Mouse (Mus musculus) spleen, adult 12 weeks (tissue): ENCODE results near the gene Atp5g3.
"Not testable (repeated sequence)": the region's sequence is repeated elsewhere in the genome, so short reads cannot be mapped to it uniquely, and the experiment has no call there.

ENCODE experiments used
- DNase-seq: peaks from one replicate; pipeline ENCODE4 v3.0.0; 2022; ENCODE audit warnings: low spot score

Gene Atp5g3

DNA sequence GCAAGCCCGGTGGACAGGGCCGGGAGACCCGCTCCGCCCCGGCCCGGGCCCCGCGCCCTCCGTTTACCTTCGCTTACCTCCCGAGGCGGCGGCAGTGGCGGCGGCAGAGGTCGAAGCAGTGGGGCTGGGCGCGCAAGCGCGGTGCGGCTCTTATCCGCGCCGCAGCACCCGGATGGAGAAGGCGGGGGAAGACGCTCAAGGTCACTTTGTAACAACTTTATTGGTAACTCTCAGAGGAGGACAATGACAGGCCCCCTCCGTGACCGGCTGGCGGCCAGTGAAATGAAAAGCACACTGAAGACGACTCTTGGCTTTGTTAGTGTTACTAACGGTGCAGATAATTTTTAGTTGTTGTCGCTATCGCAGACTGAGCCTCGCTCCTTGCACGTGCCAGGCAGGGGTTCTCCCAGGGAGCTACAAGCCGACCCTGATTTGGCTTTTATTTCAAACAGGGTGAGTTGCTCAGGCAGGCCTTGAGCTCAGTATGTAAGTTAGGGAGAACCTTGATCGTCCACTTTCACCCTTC, at the start of gene Atp5g3:
Atp5g3 (minus strand) TSS at position 152 of the 526 bp plus-strand sequence.
- DNase-seq, result peak; percentile 85

- no peak for DNase-seq
Measured at GRCm38 (mm10) chr2:73958342-73958741, 47.2 kb upstream of the Atp5g3 start.

DNA sequence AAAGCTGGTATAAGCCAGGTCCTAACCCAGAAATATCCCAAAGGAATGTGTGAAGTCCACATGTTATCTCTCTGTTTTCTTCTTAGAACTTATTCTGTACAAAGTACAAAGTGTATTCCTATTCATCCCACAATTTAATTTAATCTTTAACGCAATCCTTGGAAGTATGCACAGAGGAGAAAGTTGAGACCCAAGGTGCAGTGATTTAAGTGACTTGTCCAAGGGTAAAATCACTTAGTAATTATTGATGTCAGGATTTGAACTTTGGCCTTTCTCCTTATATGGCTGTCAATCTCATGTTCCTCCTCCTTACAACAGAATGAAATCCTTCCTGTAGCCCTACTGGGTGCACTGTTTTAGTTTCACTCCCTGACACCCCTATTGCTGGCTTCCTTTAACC, 42.5 kb upstream of the Atp5g3 start:
- DNase-seq, result no peak

- DNase-seq, result no peak
Measured at GRCm38 (mm10) chr2:73952597-73953219, 41.6 kb upstream of the Atp5g3 start.

DNA sequence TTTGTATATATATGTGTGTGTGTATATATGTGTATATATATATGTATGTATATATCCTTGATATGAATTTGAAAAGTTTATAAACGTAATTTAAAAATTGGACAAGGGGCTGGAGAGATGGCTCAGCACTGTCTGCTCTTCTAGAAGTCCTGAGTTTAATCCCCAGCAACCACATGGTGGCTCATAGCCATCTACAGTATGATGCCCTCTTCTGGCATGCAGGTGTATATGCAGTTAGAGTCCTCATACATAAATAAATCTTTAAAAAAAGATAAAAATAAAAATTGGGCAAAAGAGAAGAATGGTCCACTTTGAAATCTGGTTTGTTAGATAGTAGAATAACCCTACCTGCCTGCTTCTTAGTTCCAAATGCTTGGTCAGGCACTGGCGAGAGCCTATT, 36.2 kb upstream of the Atp5g3 start:
- DNase-seq, result no peak

DNA sequence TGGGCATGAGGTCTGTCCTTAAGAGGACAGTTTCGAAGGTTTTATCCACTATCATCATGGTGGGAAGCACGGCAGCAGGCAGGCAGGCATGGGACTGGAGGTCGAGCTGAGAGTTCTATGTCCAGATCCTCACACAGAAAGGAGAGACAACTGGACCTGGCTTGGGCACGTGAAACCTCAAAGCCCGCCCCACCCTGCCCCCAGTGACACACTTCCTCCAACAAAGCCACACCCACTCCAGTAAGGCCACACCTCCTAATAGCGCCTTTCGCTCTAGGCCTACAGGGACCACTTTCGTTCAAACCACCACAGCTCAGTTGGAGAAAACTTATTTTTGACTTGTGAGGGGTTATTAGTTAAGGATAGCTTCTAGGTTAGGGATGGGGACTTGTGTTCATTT, 32.6 kb upstream of the Atp5g3 start:
- no peak for DNase-seq

DNA sequence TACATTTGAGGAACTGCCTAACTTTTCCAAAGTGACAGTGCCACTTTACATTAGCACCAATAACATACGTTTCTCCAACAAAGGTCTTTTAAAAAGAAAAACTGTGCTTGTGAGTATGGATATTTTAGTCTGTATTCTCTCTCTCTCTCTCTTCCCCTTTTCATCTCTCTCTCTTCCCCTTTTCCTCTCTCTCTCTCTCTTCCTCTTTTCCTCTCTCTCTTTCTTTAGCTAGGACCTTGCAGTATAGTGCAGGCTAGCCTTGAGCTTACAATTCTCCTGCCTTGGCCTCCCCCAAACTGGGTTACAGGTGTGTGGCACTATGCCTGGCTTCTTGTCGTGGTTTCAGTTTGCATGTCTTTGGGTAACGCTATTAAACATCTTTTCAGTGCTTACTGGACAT, 31.7 kb upstream of the Atp5g3 start:
- no peak for DNase-seq

DNA sequence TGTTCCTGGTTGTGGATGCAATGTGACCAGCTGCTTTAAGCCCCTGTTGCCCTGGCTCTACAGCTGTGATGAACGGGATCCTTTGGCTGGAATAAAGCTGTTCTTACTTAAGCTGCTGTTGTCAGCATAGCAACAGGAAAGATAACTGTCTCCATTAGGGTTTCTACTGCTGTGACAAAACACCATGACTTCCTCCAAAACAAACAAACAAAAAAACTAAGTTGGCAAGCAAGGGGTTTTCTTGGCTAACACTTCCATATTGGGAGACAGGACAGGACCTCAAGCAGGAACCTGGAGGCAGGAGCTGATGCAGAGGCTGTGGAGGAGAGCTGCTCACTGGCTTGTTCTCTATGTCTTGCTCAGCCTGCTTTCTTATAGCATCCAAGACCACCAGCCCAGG, 30.2 kb upstream of the Atp5g3 start:
- no peak for DNase-seq

DNA sequence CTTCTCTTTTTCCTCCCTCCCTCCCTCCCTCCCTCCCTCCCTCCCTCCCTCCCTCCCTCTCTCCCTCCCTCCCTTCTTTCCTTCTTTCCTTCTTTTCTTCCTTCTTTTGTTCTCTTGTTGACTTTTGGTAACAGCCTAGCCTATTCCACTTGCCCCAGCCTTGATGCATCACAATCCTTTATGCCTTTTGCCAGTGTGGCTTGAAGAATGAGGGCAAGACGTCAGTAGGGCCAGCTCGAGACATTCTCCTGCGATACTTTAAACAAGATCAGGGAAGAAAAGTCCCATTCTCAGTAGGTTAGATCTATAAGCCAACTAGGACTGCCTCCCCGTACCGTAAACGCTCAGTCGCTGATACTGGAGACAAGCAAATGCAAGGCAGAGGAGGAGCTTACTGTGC, 29.3 kb upstream of the Atp5g3 start:
- DNase-seq, result no peak

DNA sequence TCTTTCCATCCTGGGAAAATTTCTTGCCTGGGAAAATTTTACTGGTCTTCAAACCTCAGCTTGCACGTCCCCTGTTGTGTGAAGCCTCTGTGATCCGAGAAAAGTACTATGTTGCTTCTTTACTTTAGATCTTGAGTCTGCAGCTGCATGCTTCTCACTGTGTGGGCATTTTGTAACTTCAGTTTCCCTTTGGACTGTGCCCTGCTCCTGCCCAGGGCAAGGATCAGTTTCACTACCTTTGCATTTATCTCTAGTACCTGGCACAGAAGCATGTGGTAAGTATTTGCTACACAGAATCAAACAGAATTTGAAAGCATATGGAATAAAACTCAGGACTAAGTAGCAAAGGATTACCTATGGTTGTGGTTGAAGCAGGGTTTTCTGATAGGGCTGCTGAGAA, 27.8 kb upstream of the Atp5g3 start:
- no peak for DNase-seq

GRCm38 (mm10) chr2:73932676-73933313, 21.7 kb upstream of the Atp5g3 start:
- no peak for DNase-seq

- DNase-seq, result no peak
Measured at GRCm38 (mm10) chr2:73927711-73928110, 16.6 kb upstream of the Atp5g3 start.

- no peak for DNase-seq
Measured at GRCm38 (mm10) chr2:73925539-73925938, 14.4 kb upstream of the Atp5g3 start.

DNA sequence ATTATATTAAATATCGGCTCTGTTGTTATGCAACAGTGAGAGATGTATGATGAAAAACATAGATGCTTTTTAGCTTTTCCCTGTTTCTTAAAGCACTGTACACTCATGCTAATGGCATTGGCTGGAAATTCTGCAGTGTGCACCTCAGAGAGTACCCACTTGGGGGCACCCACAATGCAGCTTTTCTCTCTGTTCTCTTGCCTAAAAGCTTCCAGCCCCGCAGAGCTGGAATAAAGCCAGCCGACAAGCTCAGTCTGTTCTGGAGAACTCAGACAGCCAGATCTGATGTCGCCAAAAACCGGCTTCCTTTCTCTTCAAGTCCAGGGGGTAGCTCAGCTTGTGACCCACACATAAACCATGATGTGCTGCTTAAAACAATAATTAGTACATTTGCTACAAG, 14.0 kb upstream of the Atp5g3 start:
- DNase-seq, result no peak

- DNase-seq, result no peak
Measured at GRCm38 (mm10) chr2:73919642-73920041, 8.5 kb upstream of the Atp5g3 start.

GRCm38 (mm10) chr2:73912264-73912663, 1.1 kb upstream of the Atp5g3 start:
- DNase-seq, result no peak

GRCm38 (mm10) chr2:73910571-73911174, 453 bp downstream of the Atp5g3 start:
- peak; percentile 35 for DNase-seq

- DNase-seq, result no peak
Measured at GRCm38 (mm10) chr2:73909116-73909515, 2.0 kb downstream of the Atp5g3 start.

GRCm38 (mm10) chr2:73904679-73905078, 6.4 kb downstream of the Atp5g3 start:
- peak; percentile 11 for DNase-seq

- DNase-seq, result no peak
Measured at GRCm38 (mm10) chr2:73903536-73903935, 7.6 kb downstream of the Atp5g3 start.

DNA sequence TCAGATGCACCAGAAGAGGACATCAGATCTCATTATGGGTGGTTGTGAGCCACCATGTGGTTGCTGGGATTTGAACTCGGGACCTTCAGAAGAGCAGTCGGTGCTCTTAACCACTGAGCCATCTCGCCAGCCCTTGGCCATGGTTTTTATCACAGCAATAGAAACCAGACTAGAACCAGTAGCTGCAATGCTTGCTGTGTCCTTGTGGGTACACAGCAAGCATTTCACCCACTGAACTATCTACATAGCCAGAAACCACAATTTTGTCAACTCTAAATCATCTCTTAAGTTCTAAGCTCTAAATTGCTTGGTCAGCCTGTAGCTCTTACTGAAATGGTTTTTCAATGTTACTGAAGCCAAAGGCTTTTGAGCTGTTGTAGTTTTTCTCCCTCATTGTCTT, 8.8 kb downstream of the Atp5g3 start:
- not testable (repeated sequence) for DNase-seq

GRCm38 (mm10) chr2:73901169-73901568, 10.0 kb downstream of the Atp5g3 start:
- DNase-seq, result no peak

GRCm38 (mm10) chr2:73900364-73900763, 10.8 kb downstream of the Atp5g3 start:
- no peak for DNase-seq
